ENCODE assay signal across 8 mouse cellular contexts in the genomic region with DNA sequence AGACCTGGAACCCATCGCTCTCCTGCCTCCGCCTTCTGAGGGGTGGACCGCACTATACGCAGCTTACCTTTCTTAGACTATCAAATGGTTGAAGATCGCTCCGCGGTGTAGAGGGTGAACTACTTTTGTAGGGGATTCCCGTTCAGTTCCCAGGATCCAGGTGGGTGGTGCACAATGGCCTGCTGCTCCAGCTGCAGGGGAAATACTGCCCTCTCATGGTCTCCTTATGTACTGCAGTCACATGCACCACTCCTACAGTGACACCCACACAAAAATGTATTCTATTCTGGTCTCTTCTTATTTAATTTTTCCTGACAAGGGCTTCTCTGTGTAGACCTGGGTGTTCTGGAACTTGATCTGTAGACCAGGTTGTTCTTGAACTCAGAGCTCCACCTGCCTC. TPM values are rescaled to one million over a fixed set of nuclear protein-coding genes. Genes with fewer than 3 reads are reported as not detected.
DNase-seq lines count a peak whose midpoint lies in the region; ATAC-seq lines count a peak whose summit lies in the region.

Slc7a4 (minus strand) TSS at position 151 of the 400 bp plus-strand sequence.

- peaks cover 3% of the 10 kb centered on the region for H3K27me3 ChIP-seq in kidney, embryonic 15.5 days
- peaks cover 6% of the 10 kb centered on the region for H3K27me3 ChIP-seq in forebrain, embryonic 13.5 days
- H3K27me3 ChIP-seq in neural tube, embryonic 13.5 days, result peaks cover 6% of the 10 kb centered on the region

- no peak within 1 kb of the TSS for H3K4me3 ChIP-seq in kidney, embryonic 15.5 days (replicated peaks)
- no peak within 1 kb of the TSS for H3K4me3 ChIP-seq in forebrain, embryonic 13.5 days
- H3K4me3 ChIP-seq in neural tube, embryonic 13.5 days, result no peak within 1 kb of the TSS

- no peak within 1 kb of the TSS for H3K27ac ChIP-seq in kidney, embryonic 15.5 days
- no peak within 1 kb of the TSS for H3K27ac ChIP-seq in forebrain, embryonic 13.5 days
- H3K27ac ChIP-seq in neural tube, embryonic 13.5 days (replicated peaks), result no peak within 1 kb of the TSS

- intact Hi-C loops in left cerebral cortex, postnatal 10 days (cut with DNase I), result no loop called here
- intact Hi-C loops in gastrocnemius, postnatal 36 days (cut with DNase I), result no loop called here

- H3K4me2 ChIP-seq in kidney, embryonic 15.5 days, result no peak within 1 kb of the TSS
- no peak within 1 kb of the TSS for H3K4me2 ChIP-seq in forebrain, embryonic 13.5 days
- H3K4me2 ChIP-seq in neural tube, embryonic 13.5 days, result no peak within 1 kb of the TSS

- 14% methylated on average over 8 of the region's 8 CpGs for WGBS in kidney, embryonic 15.5 days
- WGBS in forebrain, embryonic 13.5 days, result 9% methylated on average over 8 of the region's 8 CpGs
- WGBS in neural tube, embryonic 13.5 days, result 13% methylated on average over 8 of the region's 8 CpGs

- DNase-seq in kidney, postnatal 14 days, result no peak
- DNase-seq in R1 (ENCODE audit: low read depth, low spot score), result peak; percentile 89
- no peak for DNase-seq in left cerebral cortex, postnatal 10 days (ENCODE audit: extremely low spot score in 1 of 2, low spot score in 2 of 2)
- no peak for DNase-seq in gastrocnemius, postnatal 36 days
- DNase-seq in right cerebral cortex, adult 18-20 months, result no peak

- ATAC-seq in kidney, embryonic 15.5 days (replicated peaks; ENCODE audit: low FRiP score), result no peak
- no peak for ATAC-seq in forebrain, embryonic 13.5 days
- no peak for ATAC-seq in neural tube, embryonic 13.5 days (ENCODE audit: low read depth)

- no peak within 1 kb of the TSS for H3K9ac ChIP-seq in kidney, embryonic 15.5 days
- no peak within 1 kb of the TSS for H3K9ac ChIP-seq in forebrain, embryonic 13.5 days
- H3K9ac ChIP-seq in neural tube, embryonic 13.5 days, result no peak within 1 kb of the TSS

- no peaks in the 10 kb centered on the region for H3K9me3 ChIP-seq in kidney, embryonic 15.5 days (replicated peaks)
- no peaks in the 10 kb centered on the region; the same call in 1 of the 2 replicates for H3K9me3 ChIP-seq in forebrain, embryonic 13.5 days (replicated peaks)
- H3K9me3 ChIP-seq in neural tube, embryonic 13.5 days, result no peaks in the 10 kb centered on the region

- no peaks in the 10 kb centered on the region for H3K36me3 ChIP-seq in kidney, embryonic 15.5 days
- no peaks in the 10 kb centered on the region for H3K36me3 ChIP-seq in forebrain, embryonic 13.5 days (ENCODE audit: poor library complexity, severe bottlenecking)
- no peaks in the 10 kb centered on the region for H3K36me3 ChIP-seq in neural tube, embryonic 13.5 days

- no peaks in the 10 kb centered on the region for H3K4me1 ChIP-seq in kidney, embryonic 15.5 days
- H3K4me1 ChIP-seq in forebrain, embryonic 13.5 days, result no peaks in the 10 kb centered on the region
- H3K4me1 ChIP-seq in neural tube, embryonic 13.5 days (replicated peaks), result no peaks in the 10 kb centered on the region

RNA-seq across cellular contexts. Expression of gene Slc7a4, which starts in this region (rescaled TPM):
- 8.6 and 10.3 TPM in 2 replicates for polyA plus RNA-seq in kidney, embryonic 15.5 days (2015; fragmentation: Nextera tagmentation; extraction: Ambion mirVana)
- 11.1 and 13.8 TPM in 2 replicates for polyA plus RNA-seq in forebrain, embryonic 13.5 days (2015; fragmentation: Nextera tagmentation; extraction: Ambion mirVana)
- 10 to 100 TPM; 68.2 to 71.1 TPM for total RNA-seq in left cerebral cortex, postnatal 10 days (2021)
- polyA plus RNA-seq in neural tube, embryonic 13.5 days (2015; fragmentation: Nextera tagmentation; extraction: Ambion mirVana), result 16.4 and 20.1 TPM in 2 replicates
- under 1 TPM in 1 of 2 experiments, not detected in 1; 0.12 TPM for total RNA-seq in gastrocnemius, postnatal 36 days (2021)

Comparison
In these comparisons a context has a peak if more than half of its experiments do, and no peak if none do; other contexts are left out.
1. RNA of gene Slc7a4 (total RNA-seq): 68.2 to 71.1 TPM in left cerebral cortex, postnatal 10 days; 0.12 TPM in gastrocnemius, postnatal 36 days; every median in the first group is over 10 times any median in the second.